Mouse (Mus musculus): ENCODE measurements at regions not wholly inside any gene's neighbourhood (a gene's known extent, or its start where the extent isn't known, plus 50 kb on each side); places are given as distances from the start of the nearest gene placed in this dataset.

- TF ChIP-seq CTCF (IDR thresholded peaks at IDR 0.05; ENCODE audit: low read depth): no peak
- no peak for TF ChIP-seq EP300 (IDR thresholded peaks at IDR 0.05; ENCODE audit: low read depth)
Observed at GRCm38 (mm10) chr2:115371072-115371471, 210.4 kb upstream of the BC052040 start.
